Mouse (Mus musculus) neural tube, embryonic 10.5 days (tissue): ENCODE results near the gene Btbd11.
A peak's percentile ranks its signal among the peaks of the same experiment; 100 is the strongest.

Source experiments
- DNase-seq: peaks from one replicate; pipeline ENCODE4 v3.0.0-alpha.2; 2017; ENCODE audit warnings: low spot score; ENCODE audit errors: extremely low spot score

The Btbd11 gene

GRCm38 (mm10) chr10:85386605-85387218 lies at the start of gene Btbd11:
TSS of gene Btbd11 (plus strand) at chr10:85386814.
- DNase-seq = peak; percentile 87

- no peak for DNase-seq
These were observed 47.9 kb upstream of the Btbd11 start for GRCm38 (mm10) chr10:85338733-85339132.

- no peak for DNase-seq
These were observed 44.7 kb upstream of the Btbd11 start for GRCm38 (mm10) chr10:85341867-85342266.

- no peak for DNase-seq
These were observed 39.4 kb upstream of the Btbd11 start for GRCm38 (mm10) chr10:85347171-85347570.

GRCm38 (mm10) chr10:85352505-85352904 lies 34.1 kb upstream of the Btbd11 start:
- no peak for DNase-seq

- no peak for DNase-seq
These were observed 32.3 kb upstream of the Btbd11 start for GRCm38 (mm10) chr10:85354270-85354669.

- DNase-seq = no peak
These were observed 27.0 kb upstream of the Btbd11 start for GRCm38 (mm10) chr10:85359501-85360066.

- no peak for DNase-seq
These were observed 23.7 kb upstream of the Btbd11 start for GRCm38 (mm10) chr10:85362766-85363442.

- DNase-seq = no peak
These were observed 19.7 kb upstream of the Btbd11 start for GRCm38 (mm10) chr10:85366876-85367275.

GRCm38 (mm10) chr10:85371309-85371708 lies 15.3 kb upstream of the Btbd11 start:
- DNase-seq = no peak

- DNase-seq = no peak
These were observed 14.5 kb upstream of the Btbd11 start for GRCm38 (mm10) chr10:85372108-85372507.

GRCm38 (mm10) chr10:85378972-85379371 lies 7.6 kb upstream of the Btbd11 start:
- no peak for DNase-seq

- DNase-seq = no peak
These were observed 3.6 kb upstream of the Btbd11 start for GRCm38 (mm10) chr10:85382981-85383380.

- peak; percentile 83 for DNase-seq
These were observed 831 bp downstream of the Btbd11 start for GRCm38 (mm10) chr10:85387219-85388070.

GRCm38 (mm10) chr10:85388071-85388750 lies 1.6 kb downstream of the Btbd11 start:
- peak; percentile 53 for DNase-seq

GRCm38 (mm10) chr10:85388751-85389115 lies 2.1 kb downstream of the Btbd11 start:
- peak; percentile 71 for DNase-seq

GRCm38 (mm10) chr10:85389286-85390139 lies 2.9 kb downstream of the Btbd11 start:
- peak; percentile 26 for DNase-seq

GRCm38 (mm10) chr10:85393016-85393415 lies 6.4 kb downstream of the Btbd11 start:
- no peak for DNase-seq

- DNase-seq = no peak
These were observed 7.9 kb downstream of the Btbd11 start for GRCm38 (mm10) chr10:85394558-85394957.

GRCm38 (mm10) chr10:85411120-85411519 lies 24.5 kb downstream of the Btbd11 start:
- no peak for DNase-seq
